Mouse (Mus musculus) olfactory bulb, adult 2 months (tissue): ENCODE results near the gene Sptlc2. TPM values are rescaled to one million over a fixed set of nuclear protein-coding genes. Genes with fewer than 3 reads are reported as not detected.
"Not testable (repeated sequence)": the region's sequence is repeated elsewhere in the genome, so short reads cannot be mapped to it uniquely, and the experiment has no call there.

Experiments
- H3K27ac ChIP-seq: fragments of 200-500 bp; 2 replicates; pipeline ENCODE4 v1.5.1; 2012; ENCODE audit warnings: low read depth, low read length; ENCODE audit not compliant: insufficient read depth
- H3K4me1 ChIP-seq: fragments of 200-500 bp; 2 replicates; pipeline ENCODE4 v1.6.1; 2012; ENCODE audit warnings: low read length; ENCODE audit not compliant: control insufficient read depth, insufficient read depth
- H3K4me3 ChIP-seq: fragments of 200-500 bp; 2 replicates; pipeline ENCODE4 v1.5.1; 2012; ENCODE audit warnings: mild to moderate bottlenecking, low read depth, low read length, moderate library complexity; ENCODE audit not compliant: insufficient read depth
- CTCF ChIP-seq: fragments of 200-500 bp; IDR thresholded peaks from 2 replicates; pipeline ENCODE4 v1.5.1; 2012; ENCODE audit warnings: low read depth, mild to moderate bottlenecking, low read length, moderate library complexity; ENCODE audit not compliant: insufficient read depth
- POLR2A ChIP-seq: fragments of 200-500 bp; IDR thresholded peaks from 2 replicates; pipeline ENCODE4 v1.6.1; 2012; ENCODE audit warnings: mild to moderate bottlenecking, low read depth, low read length, moderate library complexity; ENCODE audit not compliant: insufficient read depth
- WGBS: fragments of 180-500 bp; shearing (Covaris S2); methylation state at CpG from one replicate; pipeline ENCODE4 v1.1.7; 2018; 5-methylcytosine and 5-hydroxymethylcytosine counted together
- polyA plus RNA-seq: library from polyadenylated mRNA; stranded (reverse); fragments of >200 nt; gene quantifications from 2 replicates; pipeline ENCODE4 v1.2.4, GENCODE M21; 2012; ENCODE audit warnings: low replicate concordance; ENCODE audit not compliant: missing spikeins, insufficient read depth, insufficient read length

Sptlc2 gene
- polyA plus RNA-seq, 1 experiment: not detected

GRCm38 (mm10) chr12:87328025-87328424 is 60.1 kb downstream of the Sptlc2 start:
- Histone ChIP-seq H3K27ac (no peak overlapping the region), H3K4me1 (no peaks in the 10 kb centered on the region), H3K4me3 (no peak overlapping the region)
- no peak for TF ChIP-seq CTCF
- no peak for TF ChIP-seq POLR2A
- 56% methylated on average over 4 of the region's 4 CpGs for WGBS

GRCm38 (mm10) chr12:87327610-87328009 is 60.5 kb downstream of the Sptlc2 start:
- TF ChIP-seq CTCF: no peak
- no peak for TF ChIP-seq POLR2A
- no peaks in the 10 kb centered on the region for H3K4me1 ChIP-seq
- H3K4me3 ChIP-seq: no peak overlapping the region
- H3K27ac ChIP-seq: no peak overlapping the region
- WGBS: 35% methylated on average over 7 of the region's 7 CpGs

GRCm38 (mm10) chr12:87325452-87325851 is 62.7 kb downstream of the Sptlc2 start:
- Histone ChIP-seq H3K27ac (no peak overlapping the region), H3K4me1 (no peaks in the 10 kb centered on the region), H3K4me3 (no peak overlapping the region)
- TF ChIP-seq CTCF (no peak), POLR2A (no peak)
- WGBS: 97% methylated on average over 3 of the region's 3 CpGs

- no peak overlapping the region for H3K27ac ChIP-seq
- no peaks in the 10 kb centered on the region for H3K4me1 ChIP-seq
- no peak for TF ChIP-seq CTCF
- TF ChIP-seq POLR2A: no peak
- WGBS: 92% methylated on average over 3 of the region's 3 CpGs
- H3K4me3 ChIP-seq: no peak overlapping the region
Measured at GRCm38 (mm10) chr12:87319229-87319628, 68.9 kb downstream of the Sptlc2 start.

- H3K4me3 ChIP-seq: no peak overlapping the region
- TF ChIP-seq POLR2A (no peak), CTCF (no peak)
- no peak overlapping the region for H3K27ac ChIP-seq
- 46% methylated on average over 1 of the region's 1 CpGs for WGBS
- H3K4me1 ChIP-seq: no peaks in the 10 kb centered on the region
Measured at GRCm38 (mm10) chr12:87317951-87318350, 70.2 kb downstream of the Sptlc2 start.

- TF ChIP-seq POLR2A: no peak
- no peak for TF ChIP-seq CTCF
- no peak overlapping the region for H3K4me3 ChIP-seq
- no peaks in the 10 kb centered on the region for H3K4me1 ChIP-seq
- WGBS: 65% methylated on average over 2 of the region's 2 CpGs
- H3K27ac ChIP-seq: no peak overlapping the region
Measured at GRCm38 (mm10) chr12:87313098-87313497, 75.1 kb downstream of the Sptlc2 start.

GRCm38 (mm10) chr12:87306584-87306844 is 81.6 kb downstream of the Sptlc2 start:
- H3K4me3 ChIP-seq, H3K4me1 ChIP-seq, H3K27ac ChIP-seq: not testable (repeated sequence)
- WGBS: 75% methylated on average over 4 of the region's 4 CpGs

- WGBS: 24% methylated on average over 13 of the region's 13 CpGs
- Histone ChIP-seq H3K4me3 (no peak overlapping the region), H3K27ac (no peak overlapping the region), H3K4me1 (no peaks in the 10 kb centered on the region)
- TF ChIP-seq POLR2A (no peak), CTCF (no peak)
Measured at GRCm38 (mm10) chr12:87305767-87306583, 82.2 kb downstream of the Sptlc2 start.

- H3K4me3 ChIP-seq: no peak overlapping the region
- H3K4me1 ChIP-seq: peaks cover 14% of the 10 kb centered on the region
- WGBS: 51% methylated on average over 4 of the region's 4 CpGs
- H3K27ac ChIP-seq: no peak overlapping the region
- no peak for TF ChIP-seq POLR2A
Measured at GRCm38 (mm10) chr12:87301189-87301588, 87.0 kb downstream of the Sptlc2 start.

GRCm38 (mm10) chr12:87300441-87300690 is 87.8 kb downstream of the Sptlc2 start:
- Histone ChIP-seq H3K27ac (no peak overlapping the region), H3K4me3 (peak overlapping the region; percentile 51), H3K4me1 (peaks cover 14% of the 10 kb centered on the region)
- 3% methylated on average over 9 of the region's 9 CpGs for WGBS
- no peak for TF ChIP-seq POLR2A
